Mouse (Mus musculus): ENCODE results near the gene Zfp990.
"Not testable (repeated sequence)": the region's sequence is repeated elsewhere in the genome, so short reads cannot be mapped to it uniquely, and the experiment has no call there.

Gene Zfp990

DNA sequence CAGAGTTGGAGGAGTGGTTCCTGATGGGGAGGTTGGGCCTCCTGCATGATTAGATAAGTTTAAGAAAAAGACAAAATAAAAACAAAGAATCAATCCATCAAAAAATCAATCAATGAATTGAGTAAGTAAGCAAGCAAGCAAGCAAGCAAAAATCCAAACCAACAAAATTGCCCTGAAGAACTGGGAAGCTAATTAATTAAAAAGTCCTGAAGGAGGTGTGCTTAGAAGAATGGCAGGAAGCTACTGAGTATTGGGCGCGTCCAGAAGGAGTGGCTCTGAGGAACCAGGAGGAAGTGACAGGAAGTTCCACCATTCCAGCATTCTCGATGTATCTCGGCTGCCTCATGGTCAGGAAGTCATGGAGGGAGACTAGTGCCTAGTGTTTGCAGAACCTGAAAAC is at the start of gene Zfp990:
Zfp990 (plus strand) TSS at position 301 of the 400 bp plus-strand sequence.
- DNase-seq (ENCODE audit: low spot score) = not testable (repeated sequence)

DNA sequence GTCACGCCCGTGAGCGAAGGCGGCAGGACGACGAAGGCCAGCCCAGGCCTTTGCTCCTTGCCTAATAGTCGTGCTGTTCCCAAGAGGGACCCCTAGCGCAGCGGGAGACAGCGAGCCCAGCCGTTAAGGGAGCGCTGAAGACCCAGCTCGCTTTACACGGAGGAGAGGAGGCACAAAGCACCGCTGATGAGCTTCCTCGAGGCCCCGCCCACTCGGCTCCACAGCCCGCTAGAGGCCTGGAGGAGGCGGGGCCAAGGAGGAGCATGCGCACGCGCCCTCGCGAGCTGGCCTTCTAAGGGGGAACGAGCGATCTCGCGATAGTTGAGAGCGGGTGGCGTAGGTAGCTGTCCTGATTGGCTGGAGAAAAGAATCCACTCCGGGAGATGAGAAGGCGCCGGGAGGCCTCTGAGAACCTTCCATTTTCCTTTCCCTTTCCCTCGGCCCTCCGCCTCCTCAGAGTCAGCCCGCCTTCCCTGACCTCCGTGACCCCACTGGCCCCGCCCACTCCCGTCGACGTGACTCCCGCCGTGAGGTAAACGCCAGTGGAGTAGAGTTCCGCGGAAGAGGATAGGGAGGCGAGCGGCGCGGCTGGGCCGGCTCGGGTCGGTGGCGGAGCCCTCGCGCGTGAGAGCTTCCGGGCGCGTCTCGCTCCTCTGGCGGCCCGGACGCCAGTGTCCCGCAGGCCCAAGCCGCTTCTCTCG is 46.9 kb upstream of the Zfp990 start:
- DNase-seq (ENCODE audit: low spot score) = not testable (repeated sequence)

DNA sequence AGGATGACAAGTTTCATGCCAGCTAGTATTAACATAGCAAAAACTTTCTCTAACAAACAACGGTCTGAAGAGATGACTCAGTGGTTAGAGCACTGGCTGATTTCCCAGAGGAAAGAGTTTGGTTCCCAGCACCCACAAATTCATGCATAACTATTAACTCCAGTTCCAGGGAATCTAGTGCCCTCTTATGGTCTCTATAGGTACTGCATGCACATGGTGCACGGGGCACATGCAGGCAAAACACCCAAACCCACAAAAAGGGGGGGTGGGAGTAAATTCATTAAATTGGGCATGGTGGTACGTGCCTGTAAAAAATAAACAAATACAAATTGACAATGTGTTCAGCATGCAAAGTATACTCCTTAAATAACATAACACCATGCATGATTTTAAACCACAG is 32.4 kb upstream of the Zfp990 start:
- no peak for DNase-seq (ENCODE audit: low spot score)

DNA sequence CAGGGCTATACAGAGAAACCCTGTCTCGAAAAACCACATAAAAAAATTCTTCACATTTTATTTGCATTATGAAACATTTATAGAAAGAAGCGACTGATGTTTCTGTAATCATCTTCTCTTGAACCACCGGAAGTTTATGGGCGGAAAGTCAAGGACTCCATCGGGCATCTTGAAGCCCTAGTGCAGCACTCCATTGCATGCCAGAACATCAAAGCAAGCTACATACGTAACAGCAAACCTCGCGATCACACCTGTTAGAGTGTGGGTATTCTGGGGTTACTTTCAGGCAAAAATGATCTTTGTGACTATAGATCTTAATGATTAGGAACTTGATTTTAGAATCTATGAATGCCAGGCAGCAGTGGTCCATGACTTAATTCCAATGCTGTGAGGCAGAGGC is 29.9 kb upstream of the Zfp990 start:
- not testable (repeated sequence) for DNase-seq (ENCODE audit: low spot score)

DNA sequence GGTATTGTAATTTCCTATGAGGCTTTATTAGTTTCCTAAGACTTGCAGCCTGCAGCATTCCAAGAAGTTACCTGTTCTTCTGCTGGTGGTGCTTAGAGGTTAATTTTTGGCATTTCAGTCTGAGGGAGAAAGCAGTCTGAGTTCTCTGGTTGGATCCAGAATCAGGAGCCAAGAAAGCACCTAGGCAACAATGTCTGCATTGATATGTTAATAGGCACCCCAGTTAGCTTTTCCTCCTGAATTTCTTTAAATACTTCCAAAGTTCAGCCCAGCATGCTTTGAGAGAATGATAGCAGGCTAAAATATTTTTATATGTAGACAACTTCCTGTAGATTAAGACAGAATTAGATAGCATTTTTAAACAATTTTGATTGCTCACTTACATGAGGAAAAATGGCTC is 21.2 kb upstream of the Zfp990 start:
- DNase-seq (ENCODE audit: low spot score) = no peak

DNA sequence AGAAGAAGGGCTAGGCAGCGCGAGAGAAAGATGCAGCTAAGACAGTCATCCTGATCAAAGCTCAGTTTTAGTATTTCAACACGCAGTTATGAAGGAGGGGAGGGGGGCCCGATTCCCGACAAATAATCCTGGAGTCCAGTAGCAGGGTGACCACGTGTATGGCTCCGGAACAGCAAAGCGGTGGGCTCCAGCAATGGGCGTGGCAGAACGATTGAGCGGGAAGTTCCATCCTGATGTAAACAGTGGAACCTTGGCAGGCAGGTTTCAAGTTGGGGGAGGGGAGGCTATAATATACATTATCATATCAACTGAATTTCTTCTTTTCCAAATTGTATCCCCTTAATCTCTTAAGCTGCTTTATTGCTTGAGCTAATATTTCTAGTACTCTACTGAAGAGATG is 18.4 kb upstream of the Zfp990 start:
- no peak for DNase-seq (ENCODE audit: low spot score)

DNA sequence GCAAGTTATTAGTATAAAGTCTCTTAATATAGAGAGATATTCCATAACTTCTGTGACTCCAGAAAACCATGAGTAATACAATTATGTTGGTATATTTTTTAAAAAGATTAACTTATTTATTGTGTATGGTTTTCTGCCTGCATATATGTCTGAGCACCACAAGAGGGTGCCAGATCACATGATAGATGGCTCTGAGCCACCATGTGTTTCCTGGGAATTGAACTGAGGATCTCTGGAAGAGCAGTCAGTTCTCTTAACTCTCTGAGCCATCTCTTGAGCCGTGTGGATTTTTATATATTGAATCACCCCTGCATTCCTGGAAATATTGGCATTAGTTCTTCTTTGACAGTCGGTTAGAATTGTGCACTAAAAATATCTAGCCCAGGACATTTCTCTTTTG is 17.2 kb upstream of the Zfp990 start:
- not testable (repeated sequence) for DNase-seq (ENCODE audit: low spot score)

DNA sequence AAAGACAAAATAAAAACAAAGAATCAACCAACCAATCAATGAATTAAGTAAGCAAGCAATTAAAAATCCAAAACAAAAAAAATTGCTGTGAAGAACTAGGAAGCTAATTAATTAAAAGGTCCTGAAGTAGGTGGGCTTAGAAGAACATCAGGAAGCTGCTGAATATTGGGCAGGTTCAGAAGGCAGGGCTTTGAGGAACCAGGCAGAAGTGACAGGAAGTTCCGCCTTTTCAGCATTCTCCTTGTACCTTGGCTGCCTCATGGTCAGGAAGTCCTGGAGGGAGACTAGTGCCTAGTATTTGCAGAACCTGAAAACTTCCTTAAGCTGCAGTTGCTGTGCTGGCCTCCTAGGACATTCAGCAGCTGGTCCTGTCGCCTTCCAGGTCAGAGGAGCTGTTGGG is 4.1 kb downstream of the Zfp990 start:
- DNase-seq (ENCODE audit: low spot score) = not testable (repeated sequence)

DNA sequence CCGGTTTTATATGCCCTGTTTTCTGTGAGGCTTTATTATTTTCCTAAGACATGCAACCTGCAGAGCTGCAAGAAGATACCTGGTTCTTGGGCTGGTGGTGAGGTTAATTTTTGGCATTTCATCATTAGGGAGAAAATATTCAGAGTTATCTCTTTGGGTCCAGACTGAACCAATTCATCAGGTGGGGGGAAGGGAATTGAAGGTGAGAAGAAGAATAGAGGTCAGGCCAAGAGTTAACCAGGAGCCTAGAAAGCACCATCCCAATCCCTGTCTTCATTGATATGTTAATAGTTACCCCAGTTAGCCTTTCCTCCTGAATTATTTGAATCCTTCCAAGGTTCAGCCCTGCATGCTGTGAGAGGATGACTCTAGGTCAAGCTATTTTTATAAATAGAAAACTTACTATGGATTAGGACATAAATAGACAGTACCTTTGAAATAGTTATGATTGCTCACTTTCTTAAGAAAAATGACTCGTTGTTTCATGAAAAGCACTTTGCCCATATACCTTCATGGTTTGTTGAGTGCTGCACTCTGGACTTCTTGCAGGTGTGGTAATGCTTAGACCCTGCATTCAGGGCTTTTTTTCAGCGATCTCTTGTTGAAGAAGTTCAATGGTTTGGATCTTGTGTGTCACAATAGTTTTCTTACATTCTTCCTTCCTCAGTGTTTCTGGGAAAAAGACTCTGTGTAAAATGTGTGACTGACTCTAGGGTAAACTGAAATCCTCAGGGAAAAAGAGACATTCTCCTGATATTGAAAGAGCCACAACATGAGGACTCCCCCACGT is 5.4 kb downstream of the Zfp990 start:
- DNase-seq (ENCODE audit: low spot score) = not testable (repeated sequence)

DNA sequence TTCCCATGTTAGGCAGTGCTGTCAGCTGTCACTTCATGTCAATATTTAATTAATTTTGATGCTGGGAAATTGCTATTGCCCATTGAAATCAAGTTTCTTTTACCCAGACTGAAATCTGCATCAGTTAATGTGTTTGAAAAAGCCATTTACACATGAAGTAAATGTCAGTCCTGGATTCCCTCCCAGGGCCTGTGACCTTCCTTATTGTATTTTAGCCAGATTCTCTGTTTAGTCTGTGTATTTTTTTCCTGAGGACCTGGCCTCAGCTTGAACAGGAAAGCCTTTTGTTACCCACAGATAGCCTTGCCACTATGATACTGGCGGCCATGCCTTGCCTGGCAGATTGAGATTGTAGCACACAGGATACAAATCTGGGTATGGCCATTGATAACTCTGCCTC is 6.8 kb downstream of the Zfp990 start:
- not testable (repeated sequence) for DNase-seq (ENCODE audit: low spot score)

DNA sequence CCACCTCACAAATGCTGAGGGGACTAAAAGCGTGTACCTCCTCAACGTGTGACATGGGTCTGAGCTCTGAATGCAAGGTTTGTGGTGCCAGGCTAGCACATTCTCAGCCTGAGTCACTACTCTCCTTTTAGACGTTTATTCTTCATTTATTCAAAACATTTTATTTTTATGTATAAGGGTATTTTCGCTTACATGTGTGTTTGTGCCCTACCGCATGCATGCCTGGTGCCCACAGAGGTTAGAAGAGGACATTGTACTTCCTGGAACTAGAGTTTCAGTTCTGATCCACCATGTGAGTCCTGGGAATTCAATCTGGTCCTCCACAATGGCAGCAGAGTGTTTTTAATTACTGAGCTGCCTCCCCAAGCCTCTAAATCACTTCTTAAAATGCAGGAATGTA is 33.3 kb downstream of the Zfp990 start:
- DNase-seq (ENCODE audit: low spot score) = not testable (repeated sequence)

DNA sequence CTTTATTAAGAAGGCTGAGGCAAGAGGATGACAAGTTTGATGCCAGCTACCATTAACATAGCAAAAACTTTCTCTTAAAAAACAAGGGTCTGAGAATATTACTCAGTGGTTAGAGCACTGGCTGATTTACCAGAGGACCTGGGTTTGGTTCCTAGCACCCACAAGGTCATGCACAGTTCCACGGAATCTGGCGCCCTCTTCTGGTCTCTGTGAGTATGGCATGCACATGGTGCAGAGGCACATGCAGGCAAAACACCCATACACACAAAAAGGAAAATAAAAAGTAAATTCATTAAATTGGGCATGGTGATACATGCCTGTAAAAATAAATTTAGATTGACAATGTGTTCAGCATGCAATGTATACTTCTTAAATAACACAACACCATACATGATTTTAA is 34.5 kb downstream of the Zfp990 start:
- not testable (repeated sequence) for DNase-seq (ENCODE audit: low spot score)

DNA sequence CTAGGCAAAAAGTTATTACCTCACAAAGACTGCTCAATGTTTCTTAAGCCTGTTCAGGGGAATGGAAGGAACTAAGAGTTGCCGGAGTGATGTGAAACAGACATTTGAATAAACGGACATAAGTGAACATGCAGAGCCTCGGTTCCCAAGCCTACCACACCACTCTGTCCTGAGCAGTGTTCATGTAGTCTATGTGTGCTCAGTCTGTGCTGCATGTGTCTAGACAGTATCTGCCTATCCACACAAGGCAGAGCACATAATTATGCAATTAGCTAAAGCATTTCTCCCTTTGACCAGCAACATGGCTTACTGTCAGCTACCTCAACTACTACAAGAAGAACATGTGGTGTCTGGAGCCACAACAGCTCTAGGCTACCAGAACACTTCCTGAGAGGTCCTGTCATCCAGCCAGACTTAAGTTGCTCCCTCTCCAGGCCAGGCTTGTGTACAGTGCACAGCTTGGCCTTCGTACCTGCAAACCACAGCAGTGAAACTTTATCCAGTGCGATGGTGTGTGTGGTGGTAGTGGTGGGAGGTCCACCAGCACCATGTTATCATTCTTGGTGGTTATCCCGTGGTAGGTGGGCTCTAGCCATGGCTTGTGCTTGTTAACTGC is 35.3 kb downstream of the Zfp990 start:
- DNase-seq (ENCODE audit: low spot score) = not testable (repeated sequence)

DNA sequence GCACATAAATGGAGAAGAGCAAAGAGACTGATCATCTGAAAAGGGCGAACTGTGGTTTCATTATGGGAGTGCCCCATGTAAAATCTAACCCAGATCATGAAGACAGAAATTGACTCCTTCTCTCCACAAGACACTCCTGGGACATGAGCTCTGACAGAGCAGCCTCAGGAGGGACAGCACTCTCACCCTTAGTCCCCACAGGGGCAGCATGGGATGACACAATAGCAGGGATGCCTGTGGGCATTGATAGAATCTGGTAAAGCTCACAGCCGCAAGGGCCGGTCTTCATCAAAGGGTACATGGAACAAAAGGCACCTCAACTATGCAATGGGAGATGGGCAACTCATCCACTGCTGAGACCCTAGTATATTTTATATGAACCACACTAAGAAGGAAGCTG is 35.9 kb downstream of the Zfp990 start:
- not testable (repeated sequence) for DNase-seq (ENCODE audit: low spot score)

DNA sequence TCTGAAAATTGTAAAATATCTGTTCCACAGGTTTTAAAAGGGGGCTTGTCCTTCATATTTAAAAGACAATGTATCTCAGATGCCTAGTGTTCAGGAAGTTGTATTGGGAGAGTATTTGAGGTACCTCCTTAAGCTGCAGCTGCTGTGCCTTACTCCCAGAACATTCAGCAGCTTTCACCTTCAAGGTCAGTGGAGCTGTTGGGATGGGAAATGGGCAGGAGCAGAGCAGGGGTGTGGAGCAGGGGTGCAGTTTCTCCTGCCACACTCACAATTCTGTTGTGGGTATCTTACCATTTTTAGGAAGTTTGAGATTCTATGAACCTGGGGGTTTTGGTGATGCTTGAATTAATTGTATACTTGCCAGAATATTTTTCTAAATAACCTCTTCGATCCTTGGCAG is 46.1 kb downstream of the Zfp990 start:
- DNase-seq (ENCODE audit: low spot score) = no peak

DNA sequence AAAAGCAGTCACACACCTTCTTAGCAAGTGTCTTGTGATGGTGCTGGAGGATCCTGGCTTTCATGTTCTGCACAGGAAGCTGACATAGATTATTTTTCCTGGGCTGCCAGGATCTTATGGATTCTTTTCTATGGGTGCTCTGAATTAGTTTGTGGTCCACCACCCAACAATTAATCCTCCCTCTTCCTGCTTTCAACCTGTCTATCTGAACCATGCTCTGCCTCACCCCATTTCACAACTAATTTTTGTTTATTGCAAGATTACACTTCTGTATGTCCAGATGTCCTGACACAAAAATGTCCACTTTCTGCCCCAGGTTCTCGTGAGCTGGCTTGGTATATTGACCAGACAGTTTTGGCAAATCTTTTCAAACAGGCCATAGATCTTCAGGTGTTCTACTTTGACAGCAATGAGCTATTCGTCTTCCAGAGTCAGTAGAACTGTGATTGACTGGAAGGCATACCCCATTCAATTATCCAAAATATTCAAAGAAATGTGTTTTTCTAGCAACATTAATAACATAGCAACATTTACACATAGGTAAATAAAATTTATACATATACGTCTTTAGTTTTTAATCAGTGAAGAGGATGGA is 49.0 kb downstream of the Zfp990 start:
- no peak for DNase-seq (ENCODE audit: low spot score)

DNA sequence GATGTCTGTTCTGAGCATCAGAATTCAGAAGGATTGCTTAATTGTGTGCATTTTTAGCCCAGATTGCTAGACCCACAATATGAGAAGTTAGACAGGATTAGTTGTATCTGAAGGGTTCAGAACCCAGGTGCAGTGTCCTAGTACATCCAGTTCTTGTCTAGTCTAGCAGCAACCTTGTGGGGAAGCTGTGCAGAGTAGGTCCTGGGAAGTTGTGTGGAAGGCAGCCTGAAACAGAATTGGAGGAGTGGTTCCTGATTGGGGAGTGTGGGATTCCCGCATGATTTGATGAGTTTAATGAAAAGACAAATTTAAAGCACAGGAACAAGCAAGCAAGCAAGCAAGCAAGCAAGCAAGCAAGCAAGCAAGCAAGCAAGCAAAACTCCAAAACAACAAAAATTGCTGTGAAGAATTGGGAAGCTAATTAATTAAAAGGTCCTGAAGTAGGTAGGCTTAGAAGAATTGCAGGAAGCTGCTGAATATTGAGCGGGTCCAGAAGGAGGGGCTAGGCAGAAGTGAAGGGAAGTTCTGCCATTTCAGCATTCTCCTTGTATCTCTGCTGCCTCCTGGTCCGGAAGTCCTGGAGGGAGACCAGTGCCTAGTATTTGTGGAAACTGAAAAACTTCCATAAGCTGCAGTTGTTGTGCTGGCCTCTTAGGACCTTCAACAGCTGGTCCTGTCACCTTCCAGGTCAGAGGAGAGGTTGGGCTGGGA is 53.7 kb downstream of the Zfp990 start:
- no peak for DNase-seq (ENCODE audit: low spot score)

DNA sequence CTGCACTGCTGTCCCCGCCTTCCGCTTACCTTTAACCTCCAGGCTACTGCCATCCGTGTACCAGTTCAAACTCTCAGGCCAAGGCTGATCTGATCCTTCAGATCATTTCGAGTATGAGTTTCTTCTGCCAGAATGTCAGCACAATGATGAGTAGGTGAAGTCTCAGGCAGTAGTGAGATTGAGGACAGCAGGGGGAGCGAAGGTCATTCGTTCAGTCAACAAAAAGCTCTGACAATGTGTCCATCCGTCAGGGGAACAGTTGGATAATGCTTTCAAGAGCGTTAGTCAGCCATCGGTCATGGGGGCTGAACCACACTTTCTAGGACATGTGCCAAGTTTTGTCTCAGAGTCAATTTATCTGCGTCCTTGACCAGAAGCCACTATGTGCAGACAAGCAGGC is 59.9 kb downstream of the Zfp990 start:
- DNase-seq (ENCODE audit: low spot score) = not testable (repeated sequence)

DNA sequence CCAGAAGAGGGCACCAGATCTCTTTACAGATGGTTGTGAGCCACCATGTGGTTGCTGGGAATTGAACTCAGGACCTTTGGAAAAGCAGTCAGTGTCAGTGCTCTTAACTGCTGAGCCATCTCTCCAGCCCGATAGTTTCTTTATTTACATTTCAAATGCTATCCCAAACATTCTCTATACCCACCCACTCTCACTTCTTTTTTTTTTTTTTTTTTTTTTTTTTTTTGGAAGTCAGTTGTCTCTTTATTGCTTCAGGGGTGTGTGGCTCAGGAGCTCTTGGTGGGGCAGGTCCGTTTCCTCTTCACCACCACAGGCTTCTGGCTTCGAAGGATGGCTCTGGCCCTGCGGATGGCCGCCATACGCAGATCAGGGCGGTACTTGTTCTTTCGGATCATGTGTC is 66.1 kb downstream of the Zfp990 start:
- DNase-seq (ENCODE audit: low spot score) = not testable (repeated sequence)

DNA sequence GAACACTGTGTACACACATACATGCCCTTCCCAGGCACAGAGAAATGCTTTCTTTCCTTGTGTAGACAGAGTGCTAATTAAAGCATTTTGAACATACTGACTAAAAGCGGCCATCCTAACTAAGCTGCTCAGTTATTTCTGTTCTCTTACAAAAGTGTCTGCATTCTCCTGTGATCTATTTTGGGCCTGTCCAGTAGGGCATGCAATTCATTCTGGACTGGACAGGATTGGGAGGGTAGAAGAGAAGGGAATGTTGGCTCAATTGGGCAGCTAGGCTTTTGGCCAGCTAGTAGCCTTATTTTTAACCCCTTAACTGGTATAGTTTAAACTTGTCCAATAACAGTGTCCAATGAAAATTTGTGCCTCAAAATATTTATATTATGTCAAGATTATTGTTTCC is 69.8 kb downstream of the Zfp990 start:
- not testable (repeated sequence) for DNase-seq (ENCODE audit: low spot score)

DNA sequence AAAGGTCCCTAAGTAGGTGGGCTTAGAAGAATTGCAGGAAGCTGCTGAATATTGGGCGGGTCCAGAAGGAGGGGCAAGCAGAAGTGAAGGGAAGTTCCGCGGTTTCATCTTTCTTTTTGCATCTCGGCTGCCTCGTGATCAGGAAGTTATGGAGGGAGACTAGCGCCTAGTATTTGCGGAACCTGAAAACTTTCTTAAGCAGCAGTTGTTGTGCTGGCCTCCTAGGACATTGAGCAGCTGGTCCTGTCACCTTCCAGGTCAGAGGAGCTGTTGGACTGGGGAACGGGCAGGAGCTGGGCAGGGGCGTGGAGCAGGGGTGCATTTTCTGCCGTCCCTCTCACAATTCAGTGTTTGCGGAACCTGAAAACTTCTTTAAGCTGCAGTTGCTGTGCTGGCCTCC is 74.5 kb downstream of the Zfp990 start, which contains the start of gene Gm13212:
Gm13212 (plus strand) TSS at position 89 of the 400 bp plus-strand sequence.
- not testable (repeated sequence) for DNase-seq (ENCODE audit: low spot score)

DNA sequence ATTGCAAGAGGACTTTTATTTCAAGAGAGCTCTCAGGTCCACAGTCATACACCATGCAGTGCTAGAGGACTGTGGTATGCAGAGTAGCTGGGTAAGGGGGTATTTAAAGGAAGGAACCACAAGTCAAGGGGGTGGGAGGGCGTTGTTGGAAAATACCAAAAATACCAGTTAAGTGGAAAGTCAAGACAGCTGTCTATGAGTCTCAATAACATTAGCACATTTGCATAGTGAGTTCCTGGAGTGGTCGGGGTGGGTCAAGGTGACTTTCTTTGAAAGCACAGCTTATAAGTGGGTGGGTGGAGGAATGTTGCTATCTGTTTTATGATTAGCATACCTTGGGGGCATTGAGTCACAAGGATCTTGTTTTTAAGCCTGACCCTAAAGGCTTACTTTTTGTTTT is 75.5 kb downstream of the Zfp990 start:
- not testable (repeated sequence) for DNase-seq (ENCODE audit: low spot score)
